Mouse (Mus musculus): ENCODE measurements around the gene Nck2. TPM values are rescaled to one million over a fixed set of nuclear protein-coding genes. Genes with fewer than 3 reads are reported as not detected.
A peak's percentile ranks its signal among the peaks of the same experiment; 100 is the strongest.

The Nck2 gene
- total and polyA plus RNA-seq, 2 experiments from 2014 or later: 30.2 to 54.9 TPM

DNA sequence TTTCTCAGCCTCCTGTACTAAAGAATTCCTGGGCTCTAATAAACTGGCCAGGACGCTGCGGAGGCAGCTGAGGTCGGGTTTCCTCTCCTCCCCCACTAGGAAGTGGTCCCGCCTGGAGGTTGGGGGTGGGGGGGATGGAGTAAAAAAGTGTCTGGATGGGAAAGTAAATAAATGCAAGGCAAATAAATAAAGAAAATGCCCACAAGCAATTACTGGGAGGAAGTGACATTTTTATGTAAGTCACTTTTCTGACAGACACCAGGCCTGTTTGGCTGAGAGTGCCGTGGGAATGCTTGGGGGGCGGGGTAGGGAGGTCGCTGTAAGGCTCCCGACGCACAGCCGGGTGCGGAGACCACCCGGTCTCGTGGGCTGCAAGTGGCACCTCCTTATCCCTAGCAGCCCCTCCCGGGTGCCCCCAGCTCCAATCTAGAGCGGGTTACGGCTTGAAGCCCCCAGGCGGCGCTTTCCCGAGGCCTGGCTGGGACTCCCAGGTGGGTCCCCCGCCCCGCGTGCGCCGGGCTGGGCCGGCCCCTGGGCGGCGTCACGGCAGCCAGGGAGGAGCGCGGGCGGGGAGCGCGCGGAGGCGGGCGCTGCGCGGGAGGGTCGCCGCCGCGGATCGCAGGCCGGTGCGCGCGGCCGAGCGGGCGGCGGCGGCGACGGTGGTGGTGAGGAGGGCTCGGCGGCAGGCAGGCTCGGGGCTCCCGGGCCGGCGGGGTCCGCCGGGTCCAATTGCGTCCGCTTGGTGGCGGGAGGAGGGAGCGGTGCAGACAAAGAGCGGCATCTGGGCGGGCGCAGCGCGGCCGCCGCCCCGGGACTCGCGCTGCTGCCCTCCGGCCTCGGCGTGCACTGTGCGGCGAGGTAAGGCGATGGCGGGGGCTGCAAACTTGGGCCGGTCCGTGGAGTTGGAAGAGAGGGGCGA lies 1.1 kb downstream of the Nck2 start:
- Histone ChIP-seq H3K27ac (ENCODE audit: low read depth, low read length) (peak overlapping the region; percentile 80), H3K9me3 (ENCODE audit: low read length) (no peaks in the 10 kb centered on the region), H3K4me1 (ENCODE audit: insufficient read depth, low read length) (peaks cover 7% of the 10 kb centered on the region), H3K36me3 (ENCODE audit: insufficient read depth, low read length) (no peaks in the 10 kb centered on the region), H3K9ac (replicated peaks; ENCODE audit: low read length, poor library complexity, severe bottlenecking) (peak overlapping the region; percentile 89), H3K4me2 (ENCODE audit: low read depth, low read length, poor library complexity, severe bottlenecking) (peak overlapping the region; percentile 63), H3K4me3 (ENCODE audit: low read depth, low read length) (peak overlapping the region; percentile 99), H3K27me3 (ENCODE audit: insufficient read depth, low read length) (no peaks in the 10 kb centered on the region)
- peak; percentile 91 for ATAC-seq (ENCODE audit: low FRiP score)
- peak; percentile 41 for TF ChIP-seq CTCF (IDR thresholded peaks at IDR 0.05)
- under 1% methylated on average over 50 of the region's 86 CpGs for WGBS
- peak; percentile 79 for DNase-seq (ENCODE audit: low spot score)

DNA sequence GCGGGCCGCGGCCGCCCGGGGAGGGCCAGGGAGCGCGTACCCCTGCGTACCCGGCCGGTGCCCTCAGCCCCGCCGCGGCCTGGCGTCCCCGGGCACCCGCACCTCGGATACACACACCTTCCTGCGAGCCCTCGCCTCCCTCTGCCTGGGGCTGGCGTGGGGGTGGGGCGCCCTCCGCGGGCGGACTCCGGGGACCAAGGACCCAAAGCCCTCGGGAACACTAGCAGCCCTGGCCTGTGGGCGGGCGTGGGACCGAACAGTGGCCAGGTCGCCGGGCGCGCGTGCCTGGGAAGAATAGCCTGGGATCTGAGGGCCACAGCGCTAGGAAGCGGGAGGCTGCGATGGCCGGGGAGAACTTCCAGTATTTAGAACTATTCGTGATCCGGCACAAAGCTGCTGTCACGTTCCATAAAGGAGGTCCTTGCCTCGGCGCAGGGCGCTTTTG lies 1.7 kb downstream of the Nck2 start:
- DNase-seq (ENCODE audit: low spot score) (peak; percentile 38), ATAC-seq (ENCODE audit: low FRiP score) (peak; percentile 57)
- no peaks in the 10 kb centered on the region for H3K27me3 ChIP-seq (ENCODE audit: insufficient read depth, low read length)
- no peak for TF ChIP-seq CTCF (IDR thresholded peaks at IDR 0.05)
- H3K9ac ChIP-seq (replicated peaks; ENCODE audit: low read length, poor library complexity, severe bottlenecking): peak overlapping the region; percentile 89
- H3K4me1 ChIP-seq (ENCODE audit: insufficient read depth, low read length): peaks cover 7% of the 10 kb centered on the region
- H3K4me3 ChIP-seq (ENCODE audit: low read depth, low read length): peak overlapping the region; percentile 99
- no peaks in the 10 kb centered on the region for H3K36me3 ChIP-seq (ENCODE audit: insufficient read depth, low read length)
- H3K27ac ChIP-seq (ENCODE audit: low read depth, low read length): peak overlapping the region; percentile 80
- H3K9me3 ChIP-seq (ENCODE audit: low read length): no peaks in the 10 kb centered on the region
- H3K4me2 ChIP-seq (ENCODE audit: low read depth, low read length, poor library complexity, severe bottlenecking): peak overlapping the region; percentile 63
- under 1% methylated on average over 37 of the region's 44 CpGs for WGBS

DNA sequence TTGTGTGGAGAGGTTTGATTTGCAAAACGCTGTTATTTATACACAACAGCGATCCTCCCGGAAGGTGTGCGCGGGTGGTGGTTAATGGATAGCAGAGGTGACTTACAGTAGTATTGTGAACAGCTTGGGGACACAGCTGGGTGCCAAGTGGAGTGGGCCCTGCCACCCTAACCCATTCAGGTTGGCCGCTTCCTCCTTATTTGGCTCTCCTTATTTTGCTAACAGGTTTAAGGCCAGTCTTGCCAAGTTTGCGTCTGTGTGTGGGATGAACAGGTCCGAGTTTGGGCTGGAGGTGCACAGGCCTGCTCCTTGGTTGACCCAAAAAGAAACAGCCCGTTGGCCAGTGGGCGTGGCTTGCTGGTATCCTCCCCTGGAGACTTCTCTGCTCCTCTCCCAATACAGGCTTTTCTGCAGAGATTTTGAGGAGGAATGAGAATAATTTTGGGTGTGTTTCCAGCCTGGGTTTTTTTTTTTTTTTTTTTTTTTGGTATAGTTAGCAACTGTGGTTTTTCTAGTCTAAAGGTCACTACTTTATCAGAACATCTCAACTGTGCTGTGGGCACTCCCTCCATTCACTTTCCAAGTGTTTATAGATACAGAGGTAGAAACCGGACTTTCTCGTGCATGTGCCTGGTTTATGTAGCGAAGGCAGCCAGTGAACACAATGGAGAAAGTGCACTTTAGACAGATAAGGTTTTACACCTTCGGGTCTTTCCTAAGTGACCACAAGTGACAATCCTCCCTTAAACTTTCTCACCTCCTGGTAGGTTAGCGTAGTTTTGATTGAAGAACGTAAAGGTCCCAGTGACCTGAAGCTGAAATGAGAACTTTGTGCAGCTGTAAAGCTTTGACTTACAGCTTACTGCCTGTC lies 2.6 kb downstream of the Nck2 start:
- peak overlapping the region; percentile 99 for H3K4me3 ChIP-seq (ENCODE audit: low read depth, low read length)
- TF ChIP-seq CTCF (IDR thresholded peaks at IDR 0.05): no peak
- H3K9ac ChIP-seq (replicated peaks; ENCODE audit: low read length, poor library complexity, severe bottlenecking): peak overlapping the region; percentile 89
- H3K4me2 ChIP-seq (ENCODE audit: low read depth, low read length, poor library complexity, severe bottlenecking): peak overlapping the region; percentile 63
- H3K36me3 ChIP-seq (ENCODE audit: insufficient read depth, low read length): no peaks in the 10 kb centered on the region
- no peaks in the 10 kb centered on the region for H3K9me3 ChIP-seq (ENCODE audit: low read length)
- WGBS: 17% methylated on average over 16 of the region's 16 CpGs
- peaks cover 7% of the 10 kb centered on the region for H3K4me1 ChIP-seq (ENCODE audit: insufficient read depth, low read length)
- DNase-seq (ENCODE audit: low spot score) (peak; percentile 43), ATAC-seq (ENCODE audit: low FRiP score) (no peak)
- no peaks in the 10 kb centered on the region for H3K27me3 ChIP-seq (ENCODE audit: insufficient read depth, low read length)
- H3K27ac ChIP-seq (ENCODE audit: low read depth, low read length): peak overlapping the region; percentile 80; the same call in 1 of the 2 replicates

DNA sequence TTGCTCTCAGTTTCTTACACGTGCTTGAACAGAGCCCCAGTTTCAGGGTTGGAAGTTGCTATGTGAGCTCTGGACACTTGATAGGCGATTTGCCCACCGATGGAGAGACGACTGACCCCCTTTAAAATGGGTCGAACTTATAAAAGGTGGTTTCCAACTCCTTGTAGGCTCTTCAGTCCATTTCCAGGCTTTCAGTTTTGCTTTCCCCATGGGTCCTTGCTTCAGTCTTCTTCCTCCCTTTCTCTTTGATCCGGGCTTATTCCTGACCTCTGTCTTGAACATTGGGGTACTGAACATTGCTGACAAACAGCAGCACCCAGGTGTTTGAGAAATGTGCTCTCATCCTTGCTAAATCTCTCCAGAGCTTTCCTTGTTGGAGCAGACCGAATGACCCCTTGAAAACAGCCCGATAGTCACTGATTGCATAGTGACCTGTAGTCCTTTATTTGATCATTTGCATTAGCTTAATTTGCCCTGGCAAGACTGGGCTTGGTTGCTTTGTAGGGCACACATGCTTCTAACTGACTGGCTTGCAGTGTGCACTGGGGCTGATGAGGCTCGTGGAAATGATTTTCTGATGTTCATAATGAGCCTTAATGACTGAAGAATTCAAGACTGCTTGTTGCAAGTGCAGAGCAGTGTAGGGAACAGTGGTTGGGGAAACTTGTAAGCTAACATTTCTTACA lies 3.4 kb downstream of the Nck2 start:
- Histone ChIP-seq H3K36me3 (ENCODE audit: insufficient read depth, low read length) (no peaks in the 10 kb centered on the region), H3K4me1 (ENCODE audit: insufficient read depth, low read length) (peaks cover 7% of the 10 kb centered on the region), H3K27me3 (ENCODE audit: insufficient read depth, low read length) (no peaks in the 10 kb centered on the region), H3K4me2 (ENCODE audit: low read depth, low read length, poor library complexity, severe bottlenecking) (peak overlapping the region; percentile 63), H3K9me3 (ENCODE audit: low read length) (no peaks in the 10 kb centered on the region), H3K27ac (ENCODE audit: low read depth, low read length) (no peak overlapping the region), H3K4me3 (ENCODE audit: low read depth, low read length) (peak overlapping the region; percentile 99), H3K9ac (replicated peaks; ENCODE audit: low read length, poor library complexity, severe bottlenecking) (no peak overlapping the region)
- 52% methylated on average over 9 of the region's 9 CpGs for WGBS
- no peak for TF ChIP-seq CTCF (IDR thresholded peaks at IDR 0.05)
- no peak for DNase-seq (ENCODE audit: low spot score)
- ATAC-seq (ENCODE audit: low FRiP score): no peak

DNA sequence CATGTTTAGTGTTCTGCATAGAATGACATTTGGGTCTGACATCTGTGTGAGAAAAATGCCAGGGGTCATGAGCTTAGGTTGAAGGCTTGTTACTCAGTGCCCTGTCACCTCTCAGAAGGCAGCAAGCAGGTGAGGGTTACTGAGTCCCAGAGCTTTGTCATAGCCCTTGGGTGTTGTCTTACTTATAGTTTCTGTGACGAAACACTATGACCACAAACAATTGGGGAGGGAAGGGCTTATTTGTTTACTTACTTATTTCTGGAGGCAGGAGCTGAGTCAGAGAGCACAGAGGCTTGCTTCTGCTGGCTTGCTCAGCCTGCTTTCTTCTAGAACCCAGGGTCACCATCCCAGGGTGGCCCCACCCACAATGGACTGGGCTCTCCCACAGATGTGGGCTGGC lies 6.4 kb downstream of the Nck2 start:
- Histone ChIP-seq H3K4me1 (ENCODE audit: insufficient read depth, low read length) (peaks cover 7% of the 10 kb centered on the region), H3K9me3 (ENCODE audit: low read length) (no peaks in the 10 kb centered on the region), H3K4me3 (ENCODE audit: low read depth, low read length) (no peak overlapping the region), H3K36me3 (ENCODE audit: insufficient read depth, low read length) (no peaks in the 10 kb centered on the region), H3K4me2 (ENCODE audit: low read depth, low read length, poor library complexity, severe bottlenecking) (no peak overlapping the region), H3K27ac (ENCODE audit: low read depth, low read length) (no peak overlapping the region), H3K27me3 (ENCODE audit: insufficient read depth, low read length) (no peaks in the 10 kb centered on the region), H3K9ac (replicated peaks; ENCODE audit: low read length, poor library complexity, severe bottlenecking) (no peak overlapping the region)
- ATAC-seq (ENCODE audit: low FRiP score) (no peak), DNase-seq (ENCODE audit: low spot score) (no peak)
- no peak for TF ChIP-seq CTCF (IDR thresholded peaks at IDR 0.05)
- WGBS: 96% methylated on average over 1 of the region's 1 CpGs
